Mouse (Mus musculus) testis, postnatal 10 days (tissue): ENCODE measurements at regions not wholly inside any gene's neighbourhood (a gene's known extent, or its start where the extent isn't known, plus 50 kb on each side); places are given as distances from the start of the nearest gene placed in this dataset.
"Not testable (repeated sequence)": the region's sequence is repeated elsewhere in the genome, so short reads cannot be mapped to it uniquely, and the experiment has no call there.

Experiments
- DNase-seq: peaks from one replicate; pipeline ENCODE4 v3.0.0; 2021; ENCODE audit warnings: low spot score

DNA sequence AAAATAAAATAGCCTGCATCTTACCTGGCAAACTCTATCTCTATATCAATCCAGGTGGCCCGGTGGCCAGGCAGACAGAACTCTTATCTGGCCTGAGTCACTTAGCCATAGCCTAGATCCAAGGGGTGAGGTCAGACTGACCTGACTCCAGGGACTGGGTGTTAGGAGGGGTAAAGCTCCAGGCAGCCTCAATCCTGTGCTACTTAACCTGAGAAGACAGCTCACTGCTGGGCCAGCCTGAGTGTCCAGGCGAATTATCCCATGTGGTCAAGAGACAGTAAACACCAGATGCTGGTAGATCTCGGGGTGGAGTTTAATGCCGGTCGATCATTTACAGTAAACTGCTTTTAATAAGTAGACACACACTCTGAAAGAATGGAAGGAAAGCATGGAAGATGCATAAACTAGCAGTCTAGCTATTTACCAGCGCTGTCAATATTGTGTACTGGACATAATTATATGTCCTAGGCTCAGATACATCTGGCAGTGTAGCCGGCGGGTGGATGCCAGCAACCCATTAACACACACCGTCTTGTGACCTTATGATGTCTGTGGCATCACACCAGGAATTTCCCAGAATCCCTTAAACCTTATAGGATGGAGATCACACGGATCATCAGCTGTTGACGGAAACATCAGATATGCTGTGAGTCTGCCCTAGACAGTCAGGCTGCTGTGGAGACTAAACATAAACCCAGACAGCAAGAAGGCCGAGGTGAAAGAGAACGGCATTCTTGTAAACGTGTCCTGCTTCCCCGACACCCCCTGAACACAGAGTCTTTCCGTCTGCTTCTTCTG is 153.9 kb upstream of the Ubl3 start:
- no peak for DNase-seq

DNA sequence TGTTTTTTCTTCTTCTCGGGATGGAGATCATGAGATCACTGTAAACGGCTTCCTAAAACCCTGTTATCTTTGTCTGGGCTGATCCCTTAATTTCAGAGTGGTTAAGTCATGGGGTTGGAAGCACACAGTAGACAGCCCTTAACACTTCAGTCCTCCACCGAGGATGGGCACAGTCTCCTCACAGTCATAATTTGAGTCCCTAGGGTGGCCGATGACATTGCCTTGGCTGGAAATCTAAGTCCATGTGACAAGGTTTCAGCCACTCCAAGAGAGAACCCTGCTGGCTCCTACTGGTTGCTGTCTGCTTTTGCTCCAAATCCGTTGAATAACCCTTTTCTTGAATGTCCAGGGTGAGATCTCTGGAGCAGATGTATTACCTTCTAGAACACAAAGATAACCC is 152.2 kb upstream of the Ubl3 start:
- no peak for DNase-seq

DNA sequence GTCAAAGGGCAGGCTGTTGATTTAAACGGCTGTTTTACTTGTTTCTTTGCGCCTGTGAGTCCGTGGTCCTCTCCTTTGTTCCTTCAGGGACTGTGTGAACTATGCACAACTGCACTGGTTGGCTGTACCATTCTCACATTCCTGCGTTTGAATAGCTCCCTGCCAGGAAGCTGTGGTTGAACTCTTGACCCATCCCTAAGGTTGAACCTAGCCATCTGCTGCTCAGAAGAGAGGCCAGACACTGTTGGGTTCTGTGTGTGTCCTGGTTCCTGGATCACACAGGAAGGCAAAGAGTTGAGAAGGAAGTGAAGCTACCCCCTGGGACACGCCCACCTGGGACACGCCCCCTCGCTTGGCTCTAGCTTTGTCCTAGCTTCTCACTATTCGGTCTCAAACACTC is 149.3 kb upstream of the Ubl3 start:
- no peak for DNase-seq

DNA sequence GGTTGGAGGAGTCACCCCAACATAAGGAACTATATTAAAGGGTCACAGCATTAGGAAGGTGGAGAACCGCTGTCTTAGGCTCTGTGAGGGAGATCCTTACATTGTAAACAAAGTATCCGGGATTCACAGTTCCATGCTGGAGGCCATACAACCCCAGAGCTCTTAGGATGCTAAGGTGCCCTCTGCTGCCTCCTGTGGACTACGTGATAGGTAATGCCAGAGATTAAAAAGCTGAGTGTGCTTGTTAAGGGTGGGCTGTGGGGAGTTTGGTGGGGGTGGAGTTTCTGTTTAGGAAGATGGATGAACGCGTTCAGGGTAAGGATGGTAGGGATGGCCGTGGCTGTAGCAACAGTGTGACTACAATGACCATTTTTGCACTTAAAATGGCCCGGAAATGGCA is 148.4 kb upstream of the Ubl3 start:
- no peak for DNase-seq

DNA sequence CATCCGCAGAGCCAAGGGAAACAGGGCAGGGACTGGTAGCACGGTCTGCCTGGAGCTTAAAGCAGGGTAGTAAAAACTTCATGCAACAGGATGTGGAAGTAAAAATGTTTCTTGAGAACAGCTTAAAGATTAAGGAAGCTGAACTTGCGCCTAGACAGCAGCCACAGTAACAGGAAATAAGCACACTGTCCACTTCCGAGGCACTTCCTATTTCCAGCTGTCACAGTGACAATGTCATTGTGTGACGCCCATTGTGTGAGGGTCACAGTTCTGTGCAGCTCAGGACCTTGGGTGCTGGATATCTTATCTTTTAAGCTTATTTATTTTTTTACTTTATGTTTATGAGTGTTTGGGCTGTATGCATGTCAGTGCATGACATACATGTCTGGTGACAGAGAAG is 147.7 kb upstream of the Ubl3 start:
- no peak for DNase-seq

DNA sequence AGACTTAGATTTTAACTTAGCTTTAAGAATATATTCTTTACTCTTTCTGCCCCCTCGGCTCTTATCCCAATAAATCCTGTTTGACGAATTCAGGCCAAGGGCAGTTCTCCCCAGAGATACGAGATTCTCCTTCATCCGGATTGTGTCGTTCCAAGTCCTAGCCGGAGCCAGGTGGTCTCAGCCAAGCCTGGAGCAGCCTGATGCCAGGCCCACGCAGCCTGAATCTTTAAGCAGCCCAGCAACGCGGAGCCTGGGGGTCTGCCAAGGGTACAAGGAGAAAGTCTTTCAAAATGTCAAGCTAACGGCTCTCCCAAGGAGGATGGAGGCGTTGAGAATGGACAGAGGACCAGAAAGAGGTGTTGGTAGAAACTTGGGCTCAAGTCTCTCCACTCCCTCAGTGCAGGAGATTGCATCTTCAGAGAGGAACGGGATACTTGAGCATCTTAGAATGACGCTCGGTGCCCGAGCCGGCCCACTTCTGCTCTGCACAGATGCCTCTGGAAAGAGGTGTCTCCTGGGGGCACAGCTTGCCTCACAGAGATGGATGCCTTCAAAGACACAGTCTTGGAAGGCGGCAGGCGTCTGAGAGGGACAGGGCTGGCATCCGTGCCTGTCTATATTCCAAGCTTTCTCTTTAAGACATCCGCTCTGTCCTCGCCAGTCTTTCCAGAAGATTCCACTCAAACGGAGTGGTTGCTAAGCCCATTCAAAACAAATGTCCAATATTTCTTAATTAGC is 145.2 kb upstream of the Ubl3 start:
- DNase-seq = no peak

DNA sequence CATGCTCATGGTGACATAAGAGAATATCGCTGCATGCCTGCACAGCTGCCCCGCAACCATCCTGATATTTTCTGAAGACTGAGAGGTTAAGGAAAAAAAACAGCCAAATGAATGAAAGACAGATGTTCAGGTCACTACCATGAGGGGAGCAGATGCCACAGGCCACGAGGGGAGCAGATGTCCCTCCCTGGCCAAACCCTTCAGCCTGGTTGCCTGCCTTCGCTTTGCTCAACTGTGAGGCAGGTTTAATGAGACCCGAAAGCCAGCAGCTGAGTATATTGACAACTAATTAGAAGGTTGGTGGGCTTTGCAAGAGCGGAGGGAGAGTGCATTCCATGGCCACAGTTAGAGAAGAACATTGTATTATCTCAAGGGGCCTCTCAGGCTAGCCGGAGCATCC is 141.8 kb upstream of the Ubl3 start:
- no peak for DNase-seq

DNA sequence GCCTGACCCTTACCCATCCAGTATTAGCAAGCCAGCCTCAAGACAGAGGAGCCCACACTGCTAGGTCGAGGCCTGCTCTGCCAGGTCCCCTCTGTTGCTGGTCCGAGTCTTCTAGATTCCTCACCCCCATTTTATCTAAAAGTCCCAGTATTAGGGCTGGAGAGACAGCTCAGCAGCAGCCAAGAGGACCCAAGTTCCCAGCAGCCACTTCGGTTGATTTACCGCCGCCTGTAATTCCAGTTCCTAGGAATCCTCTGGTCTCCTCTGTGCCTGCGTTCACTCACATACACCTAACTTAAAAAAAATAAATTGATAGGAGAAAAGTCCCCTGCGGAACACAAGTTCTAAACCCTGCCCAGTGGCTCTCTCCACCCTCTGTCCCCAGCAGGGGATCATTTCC is 138.9 kb upstream of the Ubl3 start:
- DNase-seq = no peak

DNA sequence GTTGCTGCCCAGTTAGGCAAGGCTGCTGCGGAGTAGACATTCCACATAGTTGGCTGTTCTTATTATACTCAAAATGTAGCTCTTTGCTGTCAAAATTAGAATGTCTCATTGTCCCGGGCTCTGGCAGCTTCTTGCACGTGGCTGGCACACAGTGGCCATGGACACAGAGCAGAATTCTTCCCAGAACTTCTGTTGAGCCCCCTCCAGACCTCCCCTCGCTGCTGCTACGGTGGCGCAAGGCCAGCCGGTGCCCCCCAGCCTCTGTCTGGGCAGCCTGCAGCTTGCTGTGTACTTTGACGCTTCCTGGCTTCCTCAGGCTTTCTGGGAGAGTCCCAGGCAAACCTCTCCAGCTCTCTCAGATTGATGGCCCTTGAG is 138.2 kb upstream of the Ubl3 start:
- DNase-seq = peak; percentile 55

DNA sequence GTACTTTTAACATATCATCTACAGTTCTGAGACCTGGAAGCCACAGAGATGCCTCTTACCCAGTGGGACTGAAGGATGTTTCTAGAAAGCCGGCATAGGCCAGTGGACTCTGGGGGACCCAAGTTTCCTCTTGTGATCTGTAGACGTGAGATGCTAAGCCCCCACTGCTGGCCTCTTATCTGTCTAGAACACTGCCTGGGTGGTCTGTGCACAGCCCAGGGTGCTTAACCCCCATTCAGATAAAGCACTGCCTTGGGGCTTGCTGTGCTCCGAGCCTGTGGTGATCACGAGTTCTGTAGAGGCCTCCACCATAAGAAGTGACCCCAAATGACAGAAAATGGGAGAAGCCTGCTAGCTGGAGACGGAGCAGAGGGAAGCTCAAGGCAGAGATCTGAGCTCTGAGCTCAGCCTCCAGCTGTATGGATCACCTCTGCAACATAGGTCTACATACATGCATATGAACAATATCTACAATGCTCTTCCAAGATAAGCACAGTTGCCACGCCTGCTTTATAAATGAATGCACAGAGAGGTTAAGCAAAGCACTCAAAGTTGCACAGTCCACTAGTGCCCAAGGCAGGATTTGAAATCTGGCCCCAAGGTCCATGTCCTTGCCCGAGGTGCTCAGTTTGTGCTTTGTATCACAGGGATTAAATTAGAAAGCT is 137.7 kb upstream of the Ubl3 start:
- no peak for DNase-seq

DNA sequence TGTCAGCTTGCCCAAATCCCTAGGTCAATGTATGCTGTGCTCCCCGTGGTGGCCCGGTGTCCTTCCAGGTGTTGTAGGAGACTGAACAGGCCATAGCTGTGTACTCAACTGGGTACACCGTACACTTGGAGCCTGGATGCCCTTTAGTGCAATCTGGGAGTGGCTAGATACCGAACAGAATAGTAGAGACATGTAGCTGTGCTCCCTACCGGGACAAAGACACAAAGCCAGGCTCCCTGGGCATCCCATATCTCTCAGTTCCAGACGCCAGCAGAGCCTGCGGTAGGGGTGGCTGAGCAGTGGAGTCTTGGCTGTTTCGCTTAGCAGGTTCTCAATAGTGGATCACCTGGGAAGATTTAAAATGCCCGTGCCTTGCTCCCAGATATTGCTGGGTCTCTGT is 136.7 kb upstream of the Ubl3 start:
- no peak for DNase-seq

DNA sequence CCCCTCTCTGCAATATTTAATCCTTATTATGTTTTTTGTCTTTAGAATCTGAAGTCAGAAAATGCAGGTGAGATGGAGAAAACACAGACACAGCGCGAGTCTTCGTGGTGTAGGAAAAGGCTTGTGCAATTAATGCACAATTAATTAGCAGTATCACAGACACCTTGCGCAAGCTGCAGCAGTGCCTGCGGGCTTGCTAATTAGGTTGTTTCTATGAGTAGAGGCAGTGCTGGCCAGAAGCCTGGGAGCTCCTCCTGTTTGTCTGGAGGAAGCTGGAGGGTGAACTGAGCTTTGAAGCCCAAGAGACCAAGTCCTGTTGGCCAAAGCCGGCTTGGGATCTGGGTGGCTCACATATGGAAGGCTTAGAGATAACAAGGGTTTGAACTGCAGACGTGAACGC is 135.9 kb upstream of the Ubl3 start:
- no peak for DNase-seq

DNA sequence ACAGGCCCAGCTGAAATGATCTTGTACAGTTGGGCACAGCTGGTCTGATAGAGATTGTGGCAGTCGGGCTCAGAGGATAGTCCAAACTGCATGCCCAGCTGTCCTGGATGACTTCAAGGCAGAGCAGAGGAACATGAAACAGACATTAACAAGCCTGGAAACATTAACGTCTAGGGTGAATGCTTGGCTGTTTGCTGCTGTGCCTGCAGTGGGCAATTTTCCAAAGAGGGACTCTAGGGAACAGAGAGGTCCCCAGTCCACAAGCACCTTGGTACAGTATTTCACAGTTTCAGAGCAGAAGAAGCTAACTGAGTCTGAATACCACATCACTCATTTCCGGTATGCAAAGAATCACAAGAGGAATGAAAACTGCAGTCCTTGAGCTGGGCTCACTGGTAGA is 135.2 kb upstream of the Ubl3 start:
- DNase-seq = no peak

DNA sequence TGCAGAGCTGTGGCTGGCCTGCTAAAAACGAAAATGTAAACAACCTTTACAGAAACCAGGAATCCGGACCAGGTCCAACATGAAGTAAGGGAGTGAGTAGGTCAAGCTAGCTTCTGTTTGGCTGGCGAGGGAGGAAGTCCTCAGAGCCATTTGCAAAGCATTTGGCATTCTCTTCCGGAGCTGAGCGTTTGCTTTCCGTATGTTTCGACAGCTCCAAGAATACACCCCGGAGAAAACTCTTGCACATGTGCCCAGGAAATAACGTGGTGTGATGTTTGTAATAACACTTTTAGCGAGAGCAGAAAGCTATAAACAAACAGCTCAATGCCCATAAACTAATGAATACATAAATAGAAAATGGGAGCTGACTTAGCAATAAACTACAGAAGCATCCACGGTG is 131.6 kb upstream of the Ubl3 start:
- DNase-seq = no peak

DNA sequence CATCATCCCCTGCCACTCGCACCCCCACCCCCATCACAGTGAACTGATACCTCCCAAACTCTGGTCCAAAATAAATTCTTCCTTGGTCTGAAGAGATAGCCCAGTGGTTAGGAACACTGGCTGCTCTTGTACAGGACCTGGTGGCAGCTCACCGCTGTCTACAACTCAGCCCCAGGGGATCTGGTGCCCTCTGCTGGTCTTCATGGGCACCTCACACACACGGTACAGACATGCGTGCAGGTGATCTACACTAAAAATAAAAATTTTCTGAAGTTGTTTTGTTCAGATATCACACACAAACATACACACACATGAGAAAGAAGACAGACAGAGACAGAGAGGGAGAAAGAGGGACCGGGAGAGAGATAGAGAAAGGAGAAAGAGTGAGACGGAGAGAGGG is 130.0 kb upstream of the Ubl3 start:
- no peak for DNase-seq

DNA sequence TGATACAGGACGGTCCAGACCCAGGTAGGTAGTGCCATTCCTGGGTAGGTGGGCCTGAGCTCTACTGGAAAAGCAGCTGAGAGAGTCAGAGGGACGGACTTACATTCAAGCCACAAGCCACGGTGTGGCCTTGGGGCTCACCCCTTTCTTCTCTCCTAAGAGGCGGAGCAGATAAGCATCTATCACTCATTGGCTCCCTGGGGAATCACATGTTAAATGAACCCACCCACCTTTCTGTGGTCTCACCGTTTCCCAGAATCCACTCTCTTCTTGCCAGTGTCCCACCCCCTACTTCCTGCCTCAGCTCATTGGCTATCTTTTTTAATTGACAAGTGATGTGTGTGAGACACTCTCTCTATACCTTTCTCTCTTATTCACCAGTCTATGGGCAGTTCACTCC is 127.8 kb upstream of the Ubl3 start:
- no peak for DNase-seq

DNA sequence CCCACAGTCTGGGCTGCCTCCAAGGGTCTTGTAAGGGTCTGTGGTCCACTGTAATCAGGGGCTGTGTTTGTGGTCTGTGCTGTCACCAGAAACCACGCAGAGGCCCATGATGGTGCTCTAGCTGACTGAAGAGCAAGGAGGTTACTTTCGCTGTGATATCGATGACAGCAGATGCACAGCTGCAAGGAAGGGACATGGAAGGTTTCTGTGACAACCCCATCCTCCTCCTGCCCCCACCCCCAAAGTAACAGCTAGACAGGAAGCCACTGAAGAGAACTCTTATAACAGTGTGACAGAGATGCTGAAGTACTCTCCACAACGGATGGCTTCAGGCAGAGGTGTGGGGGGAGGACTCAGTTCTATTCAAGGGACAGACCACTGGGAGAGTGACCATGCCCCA is 127.0 kb upstream of the Ubl3 start:
- DNase-seq = no peak

DNA sequence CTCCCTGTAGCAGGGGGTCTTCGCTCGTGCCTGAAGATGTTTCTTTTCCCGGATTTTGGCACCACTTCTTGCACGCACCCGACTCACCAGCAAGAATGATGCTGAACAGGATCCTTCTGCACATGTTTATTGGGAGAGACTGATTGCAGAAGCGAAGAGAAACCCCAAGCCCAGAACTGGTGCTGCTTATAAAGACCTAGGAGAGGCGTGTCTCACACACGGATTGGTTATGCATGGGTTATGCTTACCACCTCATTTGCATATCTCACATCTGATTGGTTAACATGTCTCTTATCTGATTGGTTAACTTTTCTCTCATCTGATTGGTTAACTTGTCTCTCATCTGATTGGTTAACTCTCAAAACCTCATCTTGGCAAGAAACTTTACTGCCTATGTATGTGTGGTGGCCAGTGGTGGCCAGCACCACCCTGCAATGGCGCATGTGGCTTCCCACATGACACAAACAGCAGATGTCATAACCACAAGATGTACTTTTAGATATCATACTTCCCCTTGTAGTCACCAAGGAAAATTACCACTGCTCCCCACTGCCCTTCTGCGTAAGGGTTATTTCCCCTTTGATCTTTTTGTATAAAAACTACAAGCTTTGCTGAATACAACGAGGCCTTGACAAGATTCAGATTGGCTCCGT is 125.8 kb upstream of the Ubl3 start:
- DNase-seq = not testable (repeated sequence)

DNA sequence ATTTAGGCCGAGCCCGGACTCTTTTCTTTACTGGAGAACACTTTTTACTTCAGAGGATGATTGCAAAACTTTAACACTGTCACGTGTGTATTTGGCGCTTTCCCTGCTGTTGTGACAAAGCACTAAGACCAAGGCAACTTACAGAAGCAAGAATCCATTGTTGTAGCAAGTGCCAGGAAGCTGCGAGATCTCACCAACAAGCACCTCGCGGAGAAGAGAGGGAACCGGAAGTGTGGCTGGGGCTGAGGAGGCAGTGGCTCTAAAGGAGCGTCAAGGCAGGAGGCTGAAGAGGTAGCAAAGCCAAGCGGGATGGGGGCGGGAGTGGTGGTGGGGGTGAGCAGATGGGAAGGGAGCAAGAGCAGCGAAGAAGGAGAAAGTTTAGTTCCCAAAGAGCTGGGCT is 121.7 kb upstream of the Ubl3 start:
- DNase-seq = no peak

DNA sequence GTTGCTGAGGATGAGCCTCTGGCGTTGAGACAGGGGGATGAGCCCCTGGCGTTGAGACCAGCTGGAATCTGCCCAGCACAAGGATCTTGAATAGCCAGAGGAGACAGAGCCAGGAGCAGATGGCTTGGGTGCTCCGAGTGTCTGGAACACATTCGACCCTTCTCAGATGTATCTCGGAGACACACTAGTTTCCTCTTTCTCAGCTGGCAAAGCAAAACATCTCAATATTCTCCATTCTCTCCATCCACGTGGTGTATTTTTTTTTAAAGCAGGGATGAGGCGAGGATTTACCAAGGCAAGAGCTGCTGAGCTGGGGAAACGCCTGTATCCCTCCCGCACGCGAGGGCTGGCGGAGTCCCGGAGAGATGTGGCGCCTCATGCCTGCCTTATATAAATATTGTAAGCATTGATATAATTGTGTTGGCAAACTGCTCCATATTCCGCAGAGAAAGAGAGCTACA is 109.7 kb upstream of the Ubl3 start:
- DNase-seq = no peak

DNA sequence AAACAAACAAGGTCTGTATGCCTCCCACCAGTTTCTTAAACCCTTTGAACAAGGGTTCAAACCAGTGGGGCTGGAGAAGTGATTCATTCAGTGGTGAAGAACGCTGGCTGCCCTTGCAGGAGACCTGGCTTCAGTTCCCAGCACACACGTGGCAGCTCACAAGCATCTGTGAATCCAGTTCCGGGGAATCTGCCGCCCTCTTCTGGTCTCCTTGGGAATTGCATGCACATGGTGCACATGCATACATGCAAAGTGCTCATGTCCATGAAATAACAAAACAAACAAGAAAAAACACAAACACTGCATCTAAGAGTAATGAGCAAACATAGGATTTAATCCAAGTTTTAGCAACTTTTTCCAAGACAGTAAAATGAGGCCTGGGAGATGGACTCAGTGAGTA is 108.5 kb upstream of the Ubl3 start:
- DNase-seq = peak; percentile 55

DNA sequence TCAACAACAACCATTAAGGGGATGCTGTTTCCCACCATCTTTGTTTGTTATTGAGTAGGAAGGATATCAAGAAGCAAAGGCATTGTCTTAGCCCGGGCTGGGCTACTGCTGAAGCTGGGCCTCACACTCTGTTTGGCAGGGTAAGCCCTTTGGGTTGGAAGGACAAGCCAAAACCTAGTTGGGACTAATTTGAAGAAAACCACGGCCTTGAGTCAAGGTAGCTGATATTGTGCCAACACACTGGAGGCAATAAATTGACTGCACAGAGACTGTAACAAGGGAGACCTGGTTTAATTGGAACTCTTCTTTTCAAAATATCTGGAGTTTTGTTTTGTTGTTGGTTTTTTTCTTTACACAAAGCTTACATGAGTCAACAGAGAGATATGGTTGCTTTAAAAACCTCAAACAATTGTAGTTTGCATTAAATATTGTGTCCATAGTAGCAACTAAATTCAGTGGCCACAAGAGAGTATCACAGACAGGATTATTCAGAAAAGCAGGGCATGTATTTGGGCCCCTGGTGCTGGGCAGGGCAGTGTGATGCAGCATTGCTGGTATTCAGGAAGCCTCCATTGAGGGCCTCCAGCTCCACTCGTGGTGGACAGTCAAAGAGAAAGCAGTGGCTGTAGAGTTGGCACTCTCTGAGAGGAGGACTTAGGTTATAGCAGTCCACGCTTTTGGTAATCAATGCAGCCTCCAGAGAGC is 105.5 kb upstream of the Ubl3 start:
- no peak for DNase-seq
